Mouse (Mus musculus) gastrocnemius, postnatal 25 days (tissue): Measurements from ENCODE around the gene Pcsk6. TPM values are rescaled to one million over a fixed set of nuclear protein-coding genes. Genes with fewer than 3 reads are reported as not detected.

ENCODE experiments used
- DNase-seq: peaks from one replicate; pipeline ENCODE4 v3.0.0; 2022
- total RNA-seq, 2 experiments: library from RNA; stranded (reverse); gene quantifications; 1 replicate in 1 of 2; 2 replicates in 1 of 2; pipeline ENCODE4 v1.2.3; 2021

Gene Pcsk6
- total RNA-seq, 2 experiments from 2014 or later: 21.0 to 25.1 TPM

DNA sequence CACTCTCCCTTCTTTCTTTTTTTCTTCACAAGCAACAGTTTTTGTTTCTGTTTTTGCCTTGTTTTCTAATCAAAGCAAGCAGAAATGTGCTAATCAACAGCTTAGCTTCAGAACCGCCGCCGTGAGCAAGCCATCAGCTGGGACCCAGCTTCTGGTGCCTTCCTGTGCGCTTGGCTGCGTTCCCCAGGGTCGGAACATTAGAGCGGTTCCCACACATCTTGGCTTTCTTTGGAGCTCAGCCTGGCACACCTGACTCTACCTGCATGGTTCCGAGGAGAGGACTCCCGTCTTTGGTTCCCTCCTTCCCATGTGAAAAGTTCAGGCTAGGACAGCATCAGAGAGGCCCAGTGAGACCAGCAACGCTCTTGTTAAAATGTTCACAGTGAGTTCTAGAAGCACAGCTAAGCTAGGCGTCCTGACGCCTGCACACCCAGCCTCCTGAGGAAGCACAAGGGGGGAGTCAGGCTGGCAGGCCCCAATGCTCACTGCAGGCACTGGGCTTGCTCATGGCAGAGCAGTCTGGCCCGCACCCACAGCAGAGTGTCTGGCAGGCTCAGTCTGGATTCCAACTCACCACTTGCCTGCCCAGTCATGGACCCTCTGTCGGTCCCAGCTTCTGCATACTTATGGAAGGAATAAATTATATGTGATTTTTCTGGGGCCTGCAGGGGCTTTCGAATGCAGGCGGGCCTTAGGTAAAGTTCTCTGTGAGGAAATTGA, 139.7 kb downstream of the Pcsk6 start:
- no peak for DNase-seq

DNA sequence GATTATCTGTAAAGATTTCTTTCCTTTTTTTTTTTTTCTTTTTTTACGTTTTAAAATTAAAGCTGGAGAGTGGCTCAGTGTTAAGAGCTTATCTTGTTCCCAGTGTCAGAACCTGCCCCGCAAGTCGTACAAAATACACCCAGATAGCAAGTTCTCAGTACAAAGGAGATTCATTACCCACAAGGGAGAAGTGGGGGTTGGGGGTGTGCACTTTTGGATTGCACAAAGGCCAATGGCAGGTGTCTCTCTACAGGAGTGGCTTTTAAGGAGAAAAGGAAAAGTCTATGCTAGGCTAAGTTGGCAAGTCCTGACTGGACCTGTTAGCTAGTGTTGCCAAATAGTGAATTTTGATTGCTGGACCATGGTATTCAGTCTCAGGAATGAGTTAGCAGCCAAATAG, 140.3 kb downstream of the Pcsk6 start:
- no peak for DNase-seq

DNA sequence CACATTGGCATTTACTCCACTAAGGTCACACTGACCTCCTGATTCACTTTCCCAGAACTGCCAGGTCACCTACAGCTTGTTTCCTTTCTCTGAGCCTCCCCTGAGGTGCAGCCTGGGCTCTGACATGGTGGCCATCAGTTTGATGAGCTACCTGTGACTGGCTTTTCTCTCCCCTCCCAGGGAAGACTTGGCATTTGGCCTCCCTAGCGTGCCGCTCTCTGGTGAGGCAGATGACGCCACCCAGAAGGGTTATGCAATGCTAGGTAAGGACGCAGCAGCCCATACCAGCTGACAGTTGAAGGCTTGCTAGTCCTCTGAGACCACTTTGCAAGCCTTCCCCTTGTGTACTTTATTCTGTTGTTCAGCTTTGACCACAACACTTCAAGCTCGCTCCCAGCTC, 141.9 kb downstream of the Pcsk6 start:
- no peak for DNase-seq

DNA sequence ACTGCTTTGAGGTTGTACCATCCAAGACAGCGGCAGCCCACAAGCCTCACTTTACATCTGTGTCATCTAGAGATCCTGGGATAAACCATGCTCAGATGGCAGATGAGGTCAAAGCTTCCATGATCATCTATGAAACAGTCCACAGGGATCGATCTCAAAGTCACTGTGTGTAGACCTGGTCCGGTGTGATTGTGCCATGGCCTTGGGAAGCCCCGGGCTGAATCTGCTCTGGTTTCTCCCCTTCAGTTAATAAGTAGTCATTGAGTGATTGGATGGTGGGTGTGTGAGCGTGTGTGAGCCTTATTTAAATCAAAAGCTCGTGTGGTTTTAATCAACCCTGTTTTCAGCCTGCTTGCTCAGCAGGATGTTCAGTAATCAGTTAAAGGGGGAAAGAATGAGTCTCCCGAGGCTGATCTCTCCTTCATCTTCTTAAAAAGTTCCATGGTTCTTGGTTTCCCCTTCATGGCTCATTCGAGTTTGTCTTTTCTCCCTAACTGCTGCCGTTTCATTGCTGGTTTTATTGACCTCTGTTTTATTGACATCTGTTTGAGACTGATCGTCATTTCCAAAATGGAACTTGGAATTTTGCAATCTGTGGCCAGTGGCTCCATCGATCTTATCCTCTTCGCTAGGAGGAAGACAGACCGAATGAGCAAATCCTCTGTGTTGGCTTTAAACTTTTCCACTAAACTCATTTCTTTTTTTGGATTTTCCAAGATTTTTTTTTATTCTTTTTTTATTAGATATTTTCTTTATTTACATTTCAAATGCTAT, 142.5 kb downstream of the Pcsk6 start:
- no peak for DNase-seq

DNA sequence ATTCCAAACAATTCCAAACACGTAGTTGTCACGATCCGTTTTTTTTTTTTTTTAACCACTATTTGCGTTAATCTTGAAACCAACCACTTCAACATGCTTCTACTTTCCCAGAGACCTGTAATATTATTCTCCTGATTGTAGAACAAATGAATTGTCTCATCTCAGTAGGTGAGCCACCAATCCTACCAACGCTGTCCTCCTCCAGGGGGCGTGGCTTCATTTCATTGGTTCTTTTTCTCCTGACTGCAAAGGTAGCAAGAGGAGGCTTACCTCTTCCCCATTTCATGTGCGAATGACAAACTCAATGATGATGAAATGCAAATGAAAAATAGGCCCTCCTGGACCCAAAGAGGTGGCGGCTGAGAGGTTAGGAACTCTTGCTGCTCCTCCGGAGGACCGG, 143.5 kb downstream of the Pcsk6 start:
- DNase-seq: no peak

DNA sequence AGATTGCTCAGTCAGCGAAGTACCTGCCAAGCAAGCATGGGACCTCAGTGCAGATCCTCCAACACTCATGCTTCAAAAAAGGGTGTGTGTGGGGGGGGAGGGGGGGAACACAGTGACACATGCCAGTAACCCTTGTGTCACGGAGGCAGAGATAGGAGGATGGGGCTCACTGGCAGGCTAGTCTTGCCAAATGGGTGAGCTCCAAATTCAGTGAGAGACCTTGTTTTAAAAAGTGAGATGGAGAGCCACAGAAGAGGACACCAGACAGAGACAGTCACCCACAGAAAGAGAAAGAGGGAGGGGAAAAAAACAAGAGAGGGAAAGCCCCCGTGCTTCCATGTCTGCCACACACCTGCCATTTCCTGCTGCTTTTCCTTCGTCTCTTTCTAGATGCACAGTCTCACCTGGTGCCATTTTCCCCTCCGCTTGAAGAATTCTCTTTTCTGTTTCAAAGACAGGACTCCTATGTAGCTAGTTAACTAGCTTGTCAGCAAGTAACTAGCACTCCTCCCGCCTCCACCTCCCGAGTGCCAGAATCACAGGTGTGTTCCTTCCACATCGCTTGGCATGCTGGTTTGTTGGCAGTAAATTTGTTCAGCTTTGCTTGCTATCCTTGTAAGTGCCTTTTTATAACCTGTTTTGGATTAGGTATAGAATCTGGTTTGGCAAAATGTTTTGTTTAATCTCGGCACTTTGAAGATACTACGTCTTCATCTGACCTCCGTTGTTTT, 146.8 kb downstream of the Pcsk6 start:
- DNase-seq: no peak

DNA sequence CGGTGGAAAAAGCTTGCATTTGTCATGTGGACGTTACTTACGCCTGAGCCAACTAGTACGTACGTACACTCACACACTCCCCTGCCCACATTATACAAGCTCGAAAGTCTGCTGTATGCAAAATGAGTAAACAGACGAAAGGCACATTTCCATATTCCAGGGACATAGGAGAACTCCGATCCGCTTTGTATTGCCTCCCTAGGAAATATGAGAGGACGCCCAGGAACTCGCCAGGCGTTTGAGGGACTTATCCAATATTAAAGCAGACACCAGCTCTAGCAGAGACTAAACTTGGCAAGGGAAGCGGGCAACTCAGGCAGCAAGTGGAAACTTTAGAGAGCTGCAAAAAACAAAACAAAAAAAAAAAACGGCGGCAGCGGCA, 147.3 kb downstream of the Pcsk6 start:
- DNase-seq: no peak

DNA sequence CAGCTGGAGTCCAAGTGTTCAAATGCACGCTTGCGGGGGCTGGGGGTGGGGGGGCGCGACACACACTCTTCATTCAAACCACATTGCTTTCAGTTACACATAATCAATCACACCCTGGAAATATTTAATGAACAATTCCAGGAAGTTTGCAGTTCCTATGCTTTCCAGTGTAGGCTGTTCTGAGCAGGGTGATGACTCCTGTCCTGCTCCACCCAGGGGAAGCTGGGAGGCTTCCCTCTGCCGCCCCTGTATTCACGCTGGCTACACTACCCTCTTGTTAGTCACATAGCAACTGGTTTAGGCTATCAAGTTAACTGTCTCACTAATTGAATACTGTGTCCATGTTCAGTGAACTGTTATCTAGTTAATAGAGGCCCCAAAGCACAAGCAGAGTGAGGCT, 149.0 kb downstream of the Pcsk6 start:
- no peak for DNase-seq

DNA sequence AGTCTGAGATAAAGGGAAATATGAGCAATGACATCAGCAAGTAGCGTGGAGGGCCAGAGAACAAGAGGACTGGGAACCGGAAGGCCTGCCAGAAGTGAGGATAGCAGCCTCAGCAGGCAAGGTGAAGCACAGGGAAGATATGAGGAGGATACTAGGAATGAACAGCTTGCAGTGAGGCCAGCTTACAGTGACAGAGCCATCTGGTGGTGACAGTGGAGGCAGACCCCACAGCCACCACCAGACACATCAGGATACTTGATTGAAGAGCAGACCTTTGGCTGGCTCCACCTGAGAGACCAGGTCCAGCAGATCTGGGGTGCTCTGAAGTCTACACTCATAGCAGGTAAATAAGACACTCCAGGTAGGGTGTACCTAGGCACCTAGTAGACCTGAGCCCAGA, 166.2 kb downstream of the Pcsk6 start:
- DNase-seq: no peak

DNA sequence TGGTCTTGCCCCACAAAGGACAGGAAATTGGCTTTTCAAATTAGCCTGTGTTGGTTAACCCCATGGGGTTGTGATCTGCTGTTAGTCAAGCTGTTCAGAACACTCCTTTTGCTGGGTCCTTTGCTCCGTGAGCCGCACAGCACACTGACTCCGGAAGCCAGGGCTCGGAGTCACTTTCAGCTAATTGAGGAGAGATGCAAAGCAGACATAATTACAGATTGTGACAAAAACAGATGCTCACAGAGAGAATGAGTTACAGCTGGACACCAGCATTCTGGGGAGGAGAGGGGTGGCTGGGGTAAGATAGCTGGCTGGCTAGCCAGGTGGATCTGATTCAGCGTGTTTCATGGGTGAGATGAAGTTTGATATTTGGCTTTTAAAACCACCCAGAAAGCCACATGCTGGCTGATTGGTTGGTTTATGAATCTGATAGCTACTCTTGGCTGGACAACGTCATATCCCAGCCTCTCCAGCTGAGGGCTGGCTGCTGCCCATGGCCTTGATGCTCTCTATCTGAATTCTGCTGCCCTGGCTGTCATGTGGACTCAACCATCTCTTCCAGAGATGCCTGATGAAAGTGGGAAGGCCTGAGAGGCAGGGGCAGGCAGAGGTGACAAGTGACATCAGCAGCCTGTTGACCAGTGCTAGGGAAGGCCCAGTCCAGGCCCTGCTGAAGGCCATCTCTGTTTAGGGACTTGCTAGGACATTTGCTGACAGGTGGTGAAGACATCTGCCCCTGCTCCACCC, 167.4 kb downstream of the Pcsk6 start:
- peak; percentile 24 for DNase-seq

DNA sequence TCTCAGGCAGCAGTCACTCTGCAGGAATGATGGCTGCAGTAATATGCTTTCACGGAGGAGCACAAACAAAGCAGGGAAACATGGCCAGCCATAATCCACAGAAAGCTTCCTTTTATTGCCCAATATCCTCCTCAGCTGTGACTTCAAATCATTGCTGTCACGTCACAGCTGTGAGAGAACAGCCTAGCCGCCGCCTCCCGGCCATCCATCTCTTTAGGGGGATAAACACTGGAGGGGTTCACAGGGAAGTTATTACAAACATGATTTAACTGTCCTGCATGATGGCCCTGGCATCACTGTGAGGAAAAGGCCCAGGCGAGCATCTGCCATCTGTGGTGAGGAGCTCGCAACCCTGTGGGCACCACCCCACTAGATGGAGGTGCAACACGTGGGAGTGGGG, 175.3 kb downstream of the Pcsk6 start:
- no peak for DNase-seq

DNA sequence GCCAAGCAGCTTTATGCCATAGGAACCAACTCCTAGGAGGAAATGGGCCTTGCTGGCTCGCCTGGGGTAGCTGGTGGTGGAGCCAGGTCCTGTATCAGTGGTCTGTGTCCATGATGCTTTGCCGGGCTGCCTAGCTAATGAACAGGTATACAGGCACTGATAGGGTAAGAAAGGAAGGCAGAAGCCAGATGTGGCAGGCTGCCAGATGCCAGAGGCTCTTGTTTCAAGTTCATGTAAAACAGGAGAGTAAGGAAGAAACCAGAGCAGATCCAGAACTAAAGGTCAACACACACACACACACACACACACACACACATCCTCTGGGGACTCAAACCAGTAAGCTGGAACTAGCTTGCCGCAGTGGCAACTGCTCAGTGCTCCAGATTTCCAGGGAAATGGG, 176.7 kb downstream of the Pcsk6 start:
- no peak for DNase-seq

DNA sequence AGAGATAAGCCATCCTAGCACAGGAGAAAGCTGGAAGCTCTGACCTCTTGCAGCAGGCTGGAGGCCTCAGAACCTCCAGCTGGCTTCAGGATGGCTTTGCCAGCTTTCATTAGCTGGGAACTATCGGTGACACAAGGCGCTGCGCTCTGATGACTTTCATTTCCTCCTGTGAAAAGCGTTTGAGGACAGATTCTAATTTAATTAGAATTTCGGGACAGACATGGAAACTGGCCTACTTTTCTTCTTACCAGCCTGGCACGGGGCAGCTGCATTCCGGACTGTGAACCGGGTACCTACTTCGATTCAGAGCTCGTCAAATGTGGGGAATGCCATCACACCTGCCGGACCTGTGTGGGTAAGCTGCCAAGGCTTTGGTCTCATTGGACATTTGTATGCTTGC, 177.2 kb downstream of the Pcsk6 start:
- no peak for DNase-seq

DNA sequence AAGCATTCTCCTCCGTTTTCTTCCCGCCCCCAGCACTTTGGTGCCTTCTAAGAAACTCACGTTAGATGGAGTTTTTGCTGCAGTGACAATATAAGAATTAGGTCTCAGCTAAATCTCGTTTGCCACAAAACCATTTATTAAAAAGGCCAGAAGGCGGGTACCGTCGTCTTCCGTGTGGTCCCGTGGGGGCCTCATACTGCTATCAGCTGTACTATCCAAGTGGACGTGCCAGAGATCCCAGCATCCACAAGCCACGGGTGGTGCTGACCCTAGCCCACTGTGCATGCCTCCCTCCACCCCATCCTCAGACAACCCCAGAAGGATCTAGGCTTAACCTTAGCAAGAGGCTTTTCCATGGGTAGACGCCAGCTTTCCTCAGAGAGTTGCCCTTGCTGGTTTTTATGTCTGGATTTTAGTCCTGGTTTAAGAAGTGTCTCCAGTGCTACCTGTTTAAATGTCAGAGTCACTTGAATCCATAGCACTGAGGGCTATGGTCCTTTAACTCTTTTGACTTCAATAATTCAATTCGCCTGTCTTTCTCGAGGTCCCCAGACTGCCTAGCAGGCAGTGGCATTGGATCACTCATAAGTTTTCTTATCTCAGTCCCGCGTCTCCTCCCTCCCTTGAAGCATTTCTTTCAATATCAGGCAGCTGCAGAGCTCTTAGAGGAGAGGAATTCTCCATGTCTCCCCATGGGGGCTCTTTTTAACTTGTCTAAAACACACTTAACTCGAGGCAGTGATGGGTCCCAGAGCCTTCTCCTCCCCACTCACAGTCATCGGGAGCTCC, 178.7 kb downstream of the Pcsk6 start:
- DNase-seq: no peak

DNA sequence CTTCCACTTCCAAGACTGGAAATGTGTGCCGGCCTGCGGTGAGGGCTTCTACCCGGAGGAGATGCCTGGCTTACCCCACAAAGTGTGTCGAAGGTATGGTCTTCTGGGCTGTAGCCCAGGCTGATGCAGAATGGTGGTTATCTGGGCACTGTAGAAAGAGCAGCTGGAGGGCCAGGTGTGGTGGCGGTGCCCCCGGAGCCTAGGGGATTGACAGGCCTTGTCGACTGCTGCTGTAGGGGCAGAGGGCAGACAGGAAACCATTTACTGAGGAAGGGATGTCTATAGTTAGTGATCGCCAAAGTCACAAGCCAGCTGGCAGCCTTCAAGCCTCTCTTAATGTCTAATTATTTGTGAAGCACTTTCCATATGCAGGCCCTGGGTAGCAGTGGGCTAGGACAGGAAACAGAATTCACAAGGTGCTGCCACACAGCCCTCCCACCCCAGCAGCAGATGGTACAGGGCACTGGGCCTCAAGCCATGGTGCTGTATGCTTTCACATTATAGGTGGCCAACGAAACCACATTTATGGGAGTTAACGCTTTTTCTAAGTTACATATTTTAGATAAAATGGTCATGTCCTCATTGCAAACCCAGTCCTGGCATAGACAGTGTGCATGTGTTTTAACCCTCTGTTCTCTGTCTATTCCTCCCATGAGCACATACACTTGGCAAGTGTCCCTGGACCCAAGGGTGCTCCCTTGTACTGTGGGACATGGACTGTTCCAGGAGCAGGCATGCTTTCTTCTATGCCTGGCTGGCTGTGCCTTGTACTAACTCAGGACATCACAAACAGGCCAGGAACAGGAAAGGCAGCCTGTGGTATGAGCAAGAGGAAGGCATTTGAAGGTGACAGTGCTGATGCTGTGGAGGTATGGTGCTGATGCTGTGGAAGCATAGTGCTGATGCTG, 182.3 kb downstream of the Pcsk6 start, which contains the start of gene Gm45213:
Gene Gm45213, plus strand, starts transcription at position 51 of the 908 bp plus-strand sequence.
- no peak for DNase-seq

DNA sequence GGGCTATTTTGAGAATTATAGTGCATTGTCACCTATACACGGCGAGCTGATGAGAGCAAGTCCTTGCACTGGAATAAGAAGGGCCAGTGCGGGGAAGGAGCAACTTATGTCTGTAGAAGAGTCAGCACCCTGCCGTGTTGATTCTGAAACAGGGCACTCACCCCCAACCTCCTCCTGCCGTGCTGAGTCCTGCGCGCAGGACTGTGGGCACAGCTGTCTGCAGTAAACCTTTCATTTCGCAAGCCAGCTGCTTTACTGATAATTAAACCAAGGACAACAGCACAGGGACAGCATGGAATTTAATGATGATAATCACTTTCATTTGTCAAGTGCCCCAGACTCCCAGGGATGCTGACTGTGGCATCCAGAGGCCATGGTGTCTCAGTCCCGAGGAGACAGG, 183.1 kb downstream of the Pcsk6 start:
- no peak for DNase-seq

DNA sequence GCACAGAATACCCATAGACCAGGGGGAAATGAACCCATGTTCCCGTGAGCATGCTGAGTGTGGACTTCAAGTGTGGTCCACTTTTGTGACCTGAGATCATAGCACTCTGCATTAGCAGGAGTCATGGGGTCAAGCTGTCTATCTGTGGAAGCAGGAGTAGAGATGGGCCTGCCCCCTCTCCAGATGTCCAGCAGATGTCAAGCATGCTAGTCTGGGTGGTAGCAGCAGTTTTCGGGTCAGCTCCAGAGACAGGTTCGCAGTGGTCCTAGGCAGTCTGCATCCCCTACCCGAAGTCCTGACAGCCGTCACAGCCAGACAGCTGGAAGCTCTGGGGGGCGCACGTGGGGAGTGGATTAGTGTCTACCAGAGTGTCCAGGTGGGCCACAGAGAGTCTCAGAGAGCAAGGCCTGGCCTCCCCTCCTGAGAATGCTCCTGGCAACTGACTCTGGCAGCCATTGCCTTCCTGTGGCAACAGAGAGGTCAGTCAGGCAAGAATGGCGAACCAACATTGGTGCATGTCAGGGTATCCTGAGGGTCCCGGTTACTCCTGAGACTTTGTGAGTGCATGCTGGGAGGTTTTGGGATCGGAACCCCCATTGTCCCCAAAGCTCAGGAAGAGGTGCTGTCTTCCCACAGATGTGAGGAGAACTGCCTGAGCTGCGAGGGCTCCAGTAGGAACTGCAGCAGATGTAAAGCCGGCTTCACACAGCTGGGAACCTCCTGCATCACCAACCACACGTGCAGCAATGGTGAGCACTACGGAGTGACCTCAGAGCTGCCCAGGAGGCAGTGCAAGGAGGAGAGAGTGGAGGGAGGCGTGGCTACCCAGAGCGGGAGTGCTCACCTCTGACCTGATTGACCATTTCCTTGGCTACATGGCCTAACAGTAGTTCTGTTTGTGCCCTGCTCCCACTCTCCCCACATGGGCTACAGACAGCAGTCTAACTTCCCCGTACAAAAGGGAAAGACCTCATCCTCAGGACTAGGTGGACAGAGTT, 185.7 kb downstream of the Pcsk6 start:
- DNase-seq: no peak

DNA sequence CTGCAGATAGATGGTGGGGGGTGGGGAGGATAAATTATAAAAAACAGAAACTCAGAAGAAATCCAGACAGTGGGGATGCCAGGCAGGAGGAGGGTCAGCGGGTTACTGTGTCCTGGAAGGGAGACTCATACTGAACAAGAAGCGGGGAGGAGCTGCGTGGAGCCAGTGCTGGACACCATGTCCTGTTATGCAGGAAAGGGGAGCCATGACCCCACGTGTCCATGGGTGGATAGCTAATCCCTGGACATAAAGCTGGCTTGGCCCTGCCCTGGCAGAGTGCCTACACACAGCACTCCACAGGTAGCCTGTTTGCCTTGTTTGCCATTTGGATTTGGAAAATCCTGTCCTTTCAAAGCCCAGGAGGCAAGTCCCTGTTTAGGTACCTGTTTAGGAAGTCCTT, 186.4 kb downstream of the Pcsk6 start:
- DNase-seq: no peak
